In genomic region chr8:119829870-119830580, GRCm38 (mm10) we compare ENCODE assay signal across 11 mouse cellular contexts. TPM values are rescaled to one million over a fixed set of nuclear protein-coding genes. Genes with fewer than 3 reads are reported as not detected.
A peak's percentile ranks its signal among the peaks of the same experiment; 100 is the strongest.
DNase-seq lines count a peak whose midpoint lies in the region; ATAC-seq and TF ChIP-seq lines count a peak whose summit lies in the region.
"Had no signal": no experiment of that assay in that cellular context is flagged by ENCODE, and none has a peak within 500 bp of the region (broad histone marks: within the 10 kb centered on the region; RNA-seq: fewer than 3 reads in every experiment).

No protein-coding gene starts in this region.

- 0 out of 2 replicates have a peak overlapping the region, but pooled peaks have one; percentile 12 for H3K27ac ChIP-seq in forebrain, embryonic 11.5 days (ENCODE audit: low read depth, low read length)
- H3K27ac ChIP-seq in forebrain, embryonic 16.5 days (ENCODE audit: low read length): no peak overlapping the region
- H3K27ac ChIP-seq in CH12.LX (ENCODE audit: insufficient read depth, low read depth): no peak overlapping the region
- H3K27ac ChIP-seq in hindbrain, embryonic 10.5 days: peak overlapping the region; percentile 89
- H3K27ac ChIP-seq in midbrain, embryonic 13.5 days: no peak overlapping the region
- H3K27ac ChIP-seq: liver, embryonic 15.5 days had no signal

- no peak for TF ChIP-seq CTCF in CH12.LX (conservative IDR thresholded peaks at IDR 0.05 in 1 of 2, IDR thresholded peaks at IDR 0.05 in 1 of 2; ENCODE audit: low read depth in 2 of 2, low read length in 2 of 2)

- H3K4me3 ChIP-seq in forebrain, embryonic 11.5 days (ENCODE audit: low read depth, low read length): no peak overlapping the region
- H3K4me3 ChIP-seq in forebrain, embryonic 16.5 days (replicated peaks; ENCODE audit: low read length): no peak overlapping the region
- H3K4me3 ChIP-seq in CH12.LX (replicated peaks in 1 of 3; ENCODE audit: low read depth in 2 of 3, low read length in 2 of 3, poor library complexity in 1 of 3): no peak overlapping the region
- peak overlapping the region; percentile 30 for H3K4me3 ChIP-seq in hindbrain, embryonic 10.5 days
- H3K4me3 ChIP-seq in midbrain, embryonic 13.5 days (replicated peaks): no peak overlapping the region
- H3K4me3 ChIP-seq: forebrain, embryonic 13.5 days; liver, embryonic 15.5 days had no signal

- no peaks in the 10 kb centered on the region for H3K9me3 ChIP-seq in forebrain, embryonic 11.5 days (ENCODE audit: control insufficient read depth, low read length)
- H3K9me3 ChIP-seq in forebrain, embryonic 16.5 days (ENCODE audit: control insufficient read depth, low read length): no peaks in the 10 kb centered on the region
- H3K9me3 ChIP-seq in CH12.LX (replicated peaks; ENCODE audit: low read length): no peaks in the 10 kb centered on the region
- no peaks in the 10 kb centered on the region for H3K9me3 ChIP-seq in hindbrain, embryonic 10.5 days
- H3K9me3 ChIP-seq in midbrain, embryonic 13.5 days: no peaks in the 10 kb centered on the region
- H3K9me3 ChIP-seq: forebrain, embryonic 13.5 days; liver, embryonic 15.5 days had no signal

- 64% methylated on average over 16 of the region's 16 CpGs for WGBS in forebrain, embryonic 11.5 days
- 62% methylated on average over 16 of the region's 16 CpGs for WGBS in forebrain, embryonic 16.5 days
- WGBS in hindbrain, embryonic 10.5 days: 38% methylated on average over 16 of the region's 16 CpGs
- WGBS in midbrain, embryonic 13.5 days: 61% methylated on average over 16 of the region's 16 CpGs

- TF ChIP-seq POLR2A in CH12.LX (IDR thresholded peaks at IDR 0.05; ENCODE audit: low read depth, low read length): no peak

- intact Hi-C loops in left cerebral cortex, postnatal 10 days (cut with DNase I): no loop called here

- dilution Hi-C loops in CH12.LX (cut with MboI; ENCODE audit: extremely low pct_ligation_motif_present, extremely low pct_unique_long_range_greater_than_20kb, low sequenced_read_pairs): no loop called here

- peaks cover 38% of the 10 kb centered on the region for H3K4me1 ChIP-seq in forebrain, embryonic 11.5 days (replicated peaks; ENCODE audit: control insufficient read depth, insufficient read depth, low read length)
- H3K4me1 ChIP-seq in forebrain, embryonic 16.5 days (replicated peaks; ENCODE audit: control insufficient read depth, insufficient read depth, low read length): peaks cover 49% of the 10 kb centered on the region
- peaks cover 37 to 98% of the 10 kb centered on the region in 2 experiments for H3K4me1 ChIP-seq in CH12.LX (ENCODE audit: control insufficient read depth in 1 of 2, insufficient read depth in 2 of 2)
- peaks cover 100% of the 10 kb centered on the region for H3K4me1 ChIP-seq in hindbrain, embryonic 10.5 days (replicated peaks)
- H3K4me1 ChIP-seq in midbrain, embryonic 13.5 days (replicated peaks): peaks cover 78% of the 10 kb centered on the region

- H3K79me2 ChIP-seq in CH12.LX (replicated peaks; ENCODE audit: control insufficient read depth, extremely low read depth, insufficient read depth, poor library complexity, severe bottlenecking): no peaks in the 10 kb centered on the region

- H3K9ac ChIP-seq in forebrain, embryonic 11.5 days (ENCODE audit: low read length): no peak overlapping the region; the same call in 1 of the 2 replicates
- H3K9ac ChIP-seq in forebrain, embryonic 16.5 days (replicated peaks; ENCODE audit: low read depth, low read length): no peak overlapping the region
- H3K9ac ChIP-seq in CH12.LX (ENCODE audit: insufficient read depth, low read depth): no peak overlapping the region
- peak overlapping the region; percentile 32; the same call in 1 of the 2 replicates for H3K9ac ChIP-seq in midbrain, embryonic 13.5 days (replicated peaks)
- H3K9ac ChIP-seq: liver, embryonic 15.5 days had no signal

- H3K4me2 ChIP-seq in forebrain, embryonic 11.5 days (ENCODE audit: low read depth, low read length, severe bottlenecking): no peak overlapping the region
- H3K4me2 ChIP-seq in forebrain, embryonic 16.5 days (ENCODE audit: low read length): no peak overlapping the region
- no peak overlapping the region for H3K4me2 ChIP-seq in CH12.LX (ENCODE audit: insufficient read depth, low read depth, poor library complexity, severe bottlenecking)
- 0 out of 2 replicates have a peak overlapping the region, but pooled peaks have one; percentile 15 for H3K4me2 ChIP-seq in midbrain, embryonic 13.5 days (replicated peaks)
- H3K4me2 ChIP-seq: forebrain, embryonic 13.5 days; liver, embryonic 15.5 days had no signal

- H3K27me3 ChIP-seq in forebrain, embryonic 11.5 days (ENCODE audit: control insufficient read depth, insufficient read depth, low read length): no peaks in the 10 kb centered on the region
- H3K27me3 ChIP-seq in forebrain, embryonic 16.5 days (replicated peaks; ENCODE audit: control insufficient read depth, insufficient read depth, low read length): no peaks in the 10 kb centered on the region
- no peaks in the 10 kb centered on the region for H3K27me3 ChIP-seq in CH12.LX (replicated peaks)
- H3K27me3 ChIP-seq in hindbrain, embryonic 10.5 days (ENCODE audit: insufficient read depth, poor library complexity, severe bottlenecking): no peaks in the 10 kb centered on the region
- H3K27me3 ChIP-seq in midbrain, embryonic 13.5 days: no peaks in the 10 kb centered on the region
- H3K27me3 ChIP-seq: forebrain, embryonic 13.5 days; liver, embryonic 15.5 days had no signal

- TF ChIP-seq RAD21 in CH12.LX (IDR thresholded peaks at IDR 0.05; ENCODE audit: low read depth, low read length): no peak

- TF ChIP-seq EP300 in CH12.LX (IDR thresholded peaks at IDR 0.05; ENCODE audit: low read length): no peak

- DNase-seq in forebrain, embryonic 11.5 days (ENCODE audit: low spot score): no peak
- DNase-seq in CH12.LX (ENCODE audit: extremely low read depth): peak; percentile 70
- DNase-seq in hindbrain, embryonic 10.5 days (ENCODE audit: low spot score): peak; percentile 78
- DNase-seq in gastrocnemius, adult 18-20 months (ENCODE audit: low spot score): no peak
- no peak for DNase-seq in left cerebral cortex, postnatal 10 days (ENCODE audit: extremely low spot score in 1 of 2, low spot score in 2 of 2)
- DNase-seq in liver: no peak
- DNase-seq: kidney, postnatal 10 days had no signal

- no peak for ATAC-seq in forebrain, embryonic 11.5 days (replicated peaks; ENCODE audit: low FRiP score)
- ATAC-seq in forebrain, embryonic 16.5 days: no peak
- no peak for ATAC-seq in midbrain, embryonic 13.5 days
- ATAC-seq: forebrain, embryonic 13.5 days had no signal

- in situ Hi-C loops in CH12.LX (cut with MboI; ENCODE audit: low pct_ligation_motif_present, low pct_unique_long_range_greater_than_20kb, low sequenced_read_pairs): no loop called here

- H3K36me3 ChIP-seq in forebrain, embryonic 11.5 days (ENCODE audit: control insufficient read depth, insufficient read depth, low read length): no peaks in the 10 kb centered on the region
- no peaks in the 10 kb centered on the region for H3K36me3 ChIP-seq in forebrain, embryonic 16.5 days (ENCODE audit: control insufficient read depth, insufficient read depth)
- H3K36me3 ChIP-seq in CH12.LX (replicated peaks in 1 of 2; ENCODE audit: control insufficient read depth in 1 of 2, insufficient read depth in 1 of 2, low read length in 1 of 2): peaks cover 5 to 58% of the 10 kb centered on the region in 2 experiments
- peaks cover 28% of the 10 kb centered on the region for H3K36me3 ChIP-seq in hindbrain, embryonic 10.5 days
- H3K36me3 ChIP-seq in midbrain, embryonic 13.5 days: peaks cover 7% of the 10 kb centered on the region; the same call in 1 of the 2 replicates
- H3K36me3 ChIP-seq: liver, embryonic 15.5 days had no signal

TF ChIP-seq in CH12.LX, 34 proteins besides CTCF, POLR2A, EP300 and RAD21 (continues in another document):
- no peak for TF ChIP-seq ETS1 (conservative IDR thresholded peaks at IDR 0.05; ENCODE audit: low read depth, low read length)
- TF ChIP-seq JUN (IDR thresholded peaks at IDR 0.05; ENCODE audit: insufficient read depth, low read depth, low read length): no peak
- no peak for TF ChIP-seq SIN3A (IDR thresholded peaks at IDR 0.05; ENCODE audit: low read length)
- TF ChIP-seq RCOR1 (conservative IDR thresholded peaks at IDR 0.05; ENCODE audit: low read depth, low read length): no peak

RNA-seq across cellular contexts. Expression of gene Cotl1, which starts 10.3 kb away (rescaled TPM):
- 167 and 251 TPM in 2 replicates for polyA plus RNA-seq in forebrain, embryonic 11.5 days (2014; fragmentation: Nextera tagmentation; extraction: Ambion mirVana)
- 119 and 147 TPM in 2 replicates for polyA plus RNA-seq in forebrain, embryonic 16.5 days (2015; fragmentation: Nextera tagmentation; extraction: Ambion mirVana)
- 59.6 and 69.1 TPM in 2 replicates for total RNA-seq in CH12.LX (2012; rRNA removed)
- total RNA-seq in CH12.LX (2014; rRNA removed): 135 and 139 TPM in 2 replicates
- polyA plus RNA-seq in CH12.LX (2012; ENCODE audit: insufficient read length, low read depth): 349 and 375 TPM in 2 replicates
- 273 and 545 TPM in 2 replicates for polyA plus RNA-seq in hindbrain, embryonic 10.5 days (2016; fragmentation: Nextera tagmentation; extraction: Ambion mirVana)
- polyA plus RNA-seq in midbrain, embryonic 13.5 days (2015; fragmentation: Nextera tagmentation; extraction: Ambion mirVana): 79.8 and 105 TPM in 2 replicates
- total RNA-seq in gastrocnemius, adult 18-20 months (2021): 1 to 10 TPM; 4.7 to 6.0 TPM
- total RNA-seq in left cerebral cortex, postnatal 10 days (2021): 100 to 1,000 TPM in 1 of 2 experiments, 10 to 100 TPM in 1; 96.5 to 100 TPM

RNA-seq across cellular contexts. Expression of gene Klhl36, which starts 32.0 kb away (rescaled TPM):
- polyA plus RNA-seq in forebrain, embryonic 11.5 days (2014; fragmentation: Nextera tagmentation; extraction: Ambion mirVana): 7.3 and 9.9 TPM in 2 replicates
- 15.2 and 19.1 TPM in 2 replicates for polyA plus RNA-seq in forebrain, embryonic 16.5 days (2015; fragmentation: Nextera tagmentation; extraction: Ambion mirVana)
- 5.2 and 7.9 TPM in 2 replicates for total RNA-seq in CH12.LX (2012; rRNA removed)
- 3.0 and 3.4 TPM in 2 replicates for total RNA-seq in CH12.LX (2014; rRNA removed)
- polyA plus RNA-seq in CH12.LX (2012; ENCODE audit: insufficient read length, low read depth): 3.1 and 3.8 TPM in 2 replicates
- 10.7 and 11.9 TPM in 2 replicates for polyA plus RNA-seq in hindbrain, embryonic 10.5 days (2016; fragmentation: Nextera tagmentation; extraction: Ambion mirVana)
- polyA plus RNA-seq in midbrain, embryonic 13.5 days (2015; fragmentation: Nextera tagmentation; extraction: Ambion mirVana): 12.7 and 13.0 TPM in 2 replicates
- 1 to 10 TPM; 1.2 to 1.3 TPM for total RNA-seq in gastrocnemius, adult 18-20 months (2021)
- total RNA-seq in left cerebral cortex, postnatal 10 days (2021): 1 to 10 TPM; 7.3 to 8.2 TPM

RNA-seq across cellular contexts. Expression of gene Tldc1, which starts 51.8 kb away (rescaled TPM):
- 12.6 and 13.4 TPM in 2 replicates for polyA plus RNA-seq in forebrain, embryonic 11.5 days (2014; fragmentation: Nextera tagmentation; extraction: Ambion mirVana)
- polyA plus RNA-seq in forebrain, embryonic 16.5 days (2015; fragmentation: Nextera tagmentation; extraction: Ambion mirVana): 15.3 and 16.1 TPM in 2 replicates
- total RNA-seq in CH12.LX (2012; rRNA removed) (7.8 and 10.4 TPM in 2 replicates), CH12.LX (2014; rRNA removed) (5.8 and 7.7 TPM in 2 replicates)
- 3.8 and 8.1 TPM in 2 replicates for polyA plus RNA-seq in CH12.LX (2012; ENCODE audit: insufficient read length, low read depth)
- polyA plus RNA-seq in hindbrain, embryonic 10.5 days (2016; fragmentation: Nextera tagmentation; extraction: Ambion mirVana): 12.6 and 15.3 TPM in 2 replicates
- polyA plus RNA-seq in midbrain, embryonic 13.5 days (2015; fragmentation: Nextera tagmentation; extraction: Ambion mirVana): 10.9 and 11.0 TPM in 2 replicates
- total RNA-seq in gastrocnemius, adult 18-20 months (2021): 1 to 10 TPM; 3.4 TPM
- 10 to 100 TPM; 14.2 to 15.9 TPM for total RNA-seq in left cerebral cortex, postnatal 10 days (2021)

Comparison
In these comparisons a context has a peak if more than half of its experiments do, and no peak if none do; other contexts are left out.
1. H3K27ac ChIP-seq: peak in forebrain, embryonic 11.5 days (single experiment) and hindbrain, embryonic 10.5 days (single experiment); none in forebrain, embryonic 16.5 days (single experiment), CH12.LX (single experiment) and midbrain, embryonic 13.5 days (single experiment).
2. DNase-seq: peak in CH12.LX (single experiment) and hindbrain, embryonic 10.5 days (single experiment); none in forebrain, embryonic 11.5 days (single experiment), gastrocnemius, adult 18-20 months (single experiment), left cerebral cortex, postnatal 10 days (0 of 2) and liver (single experiment).